Mouse (Mus musculus): ENCODE data around the gene Acan. TPM values are rescaled to one million over a fixed set of nuclear protein-coding genes. Genes with fewer than 3 reads are reported as not detected.

Acan gene
- under 1 TPM; 0.20 to 0.29 TPM for total RNA-seq (2021)

DNA sequence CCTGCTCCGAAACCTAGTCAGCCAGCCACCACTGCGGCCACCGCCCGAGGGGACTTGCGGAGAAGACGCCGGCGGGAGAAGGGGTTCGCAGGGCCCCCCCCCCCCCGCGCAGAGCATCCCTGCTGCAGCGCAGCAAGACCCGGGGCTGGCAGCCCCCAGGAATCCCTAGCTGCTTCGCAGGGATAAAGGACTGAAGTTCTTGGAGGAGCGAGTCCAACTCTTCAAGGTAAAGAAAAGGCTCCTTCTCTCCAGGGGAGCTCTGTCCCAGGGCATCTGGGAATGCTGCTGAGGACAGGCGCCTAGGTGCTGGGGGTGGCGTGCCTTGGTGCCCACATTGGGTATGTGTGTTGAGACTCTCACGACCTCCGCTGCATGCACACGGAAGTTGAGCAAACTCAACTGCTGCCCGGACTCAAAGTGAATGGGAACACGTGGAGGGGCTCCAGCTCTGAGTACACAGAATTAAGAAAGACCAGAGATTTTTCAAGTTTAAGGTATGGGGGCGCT, at the start of gene Acan:
TSS of gene Acan (plus strand) at position 101 of the 507 bp plus-strand sequence.
- DNase-seq (ENCODE audit: low spot score), result no peak
- intact Hi-C loops (cut with DNase I), result no loop called here

DNA sequence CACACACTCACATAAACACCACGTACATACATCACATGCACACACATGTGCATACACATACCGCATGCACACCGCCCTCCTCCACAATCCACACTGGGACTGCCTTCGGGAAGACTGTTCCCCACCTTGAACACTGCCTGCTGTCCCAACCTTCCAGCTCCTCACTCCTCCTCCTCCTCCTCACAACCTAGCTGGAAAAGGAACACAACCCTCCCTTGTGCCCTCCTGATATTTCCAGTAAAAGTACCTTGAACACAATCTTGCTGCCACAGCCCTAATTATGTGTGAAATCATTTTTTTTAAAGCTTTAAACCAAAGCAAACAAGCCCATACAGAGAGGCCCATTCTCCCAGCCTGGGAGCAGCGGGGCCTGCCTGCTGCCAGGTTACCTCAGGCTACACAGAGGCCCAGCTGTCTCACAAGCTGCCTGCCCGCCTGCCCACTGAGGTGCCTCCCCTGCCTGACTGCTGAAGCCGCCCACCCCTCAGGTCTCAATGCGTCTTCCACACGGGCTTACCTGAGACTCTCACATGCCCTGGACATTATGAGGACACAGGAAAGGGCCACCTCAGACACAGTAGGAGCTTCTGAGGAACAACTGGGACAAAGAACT, 31.9 kb upstream of the Acan start:
- no peak for DNase-seq (ENCODE audit: low spot score)
- intact Hi-C loops (cut with DNase I), result no loop called here

DNA sequence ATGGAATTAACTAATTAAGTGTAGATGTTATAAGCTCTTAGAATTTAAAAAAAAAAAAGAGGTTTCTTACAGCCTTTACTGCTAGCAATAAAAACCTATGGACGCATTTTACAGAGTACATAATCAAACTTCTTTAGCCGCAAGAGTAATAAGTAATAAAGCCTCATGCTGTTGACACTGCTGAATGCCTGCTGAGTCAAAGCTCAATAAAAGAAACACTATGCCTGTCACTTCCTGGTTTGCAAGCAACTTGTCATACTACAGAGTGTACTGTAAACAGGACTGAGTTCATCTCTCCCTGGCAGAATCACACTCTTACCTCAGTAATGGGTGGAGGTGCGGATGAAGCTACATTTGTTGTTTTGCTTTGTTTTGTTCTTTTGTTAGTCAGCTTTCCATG, 24.1 kb upstream of the Acan start:
- DNase-seq (ENCODE audit: low spot score), result no peak
- intact Hi-C loops (cut with DNase I), result no loop called here

DNA sequence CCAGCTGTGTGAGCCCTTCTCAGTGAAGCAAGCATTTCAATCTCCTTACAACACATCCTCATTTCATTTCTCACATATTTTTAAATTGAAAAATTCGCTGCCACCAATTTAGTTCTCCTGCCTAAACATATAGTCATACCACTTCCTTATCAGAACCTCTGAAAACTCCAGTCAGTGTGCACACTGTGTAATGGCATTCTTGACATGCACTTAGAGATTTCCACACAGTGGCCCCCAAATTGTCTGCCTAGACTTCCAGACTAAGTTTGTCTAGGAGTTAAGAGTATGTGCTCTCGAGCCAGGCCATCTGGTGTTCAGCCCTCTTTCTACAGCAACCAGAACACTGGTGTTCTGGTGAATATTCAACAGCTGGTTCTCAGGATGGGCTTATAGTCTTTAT, 19.5 kb upstream of the Acan start:
- intact Hi-C loops (cut with DNase I), result no loop called here
- no peak for DNase-seq (ENCODE audit: low spot score)

DNA sequence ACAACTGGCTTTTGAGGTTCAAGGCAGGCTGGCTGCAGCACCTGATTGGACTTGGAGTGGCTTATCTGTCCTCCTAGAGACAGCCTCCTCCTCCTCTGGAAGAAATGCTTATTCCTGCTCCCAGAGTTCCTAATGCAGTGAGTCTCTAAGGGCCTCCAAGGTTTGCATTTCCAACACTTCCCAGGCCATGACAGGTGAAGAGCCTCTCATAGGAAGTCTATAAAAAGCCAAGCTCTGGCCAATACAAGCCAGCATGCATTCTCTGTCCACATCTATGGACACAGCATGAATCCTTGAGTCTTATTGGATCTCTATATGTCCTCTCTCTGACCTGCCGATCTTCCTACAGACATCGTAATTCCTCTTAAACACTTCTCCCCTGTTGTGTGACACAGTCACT, 18.8 kb upstream of the Acan start:
- no peak for DNase-seq (ENCODE audit: low spot score)
- intact Hi-C loops (cut with DNase I), result no loop called here

DNA sequence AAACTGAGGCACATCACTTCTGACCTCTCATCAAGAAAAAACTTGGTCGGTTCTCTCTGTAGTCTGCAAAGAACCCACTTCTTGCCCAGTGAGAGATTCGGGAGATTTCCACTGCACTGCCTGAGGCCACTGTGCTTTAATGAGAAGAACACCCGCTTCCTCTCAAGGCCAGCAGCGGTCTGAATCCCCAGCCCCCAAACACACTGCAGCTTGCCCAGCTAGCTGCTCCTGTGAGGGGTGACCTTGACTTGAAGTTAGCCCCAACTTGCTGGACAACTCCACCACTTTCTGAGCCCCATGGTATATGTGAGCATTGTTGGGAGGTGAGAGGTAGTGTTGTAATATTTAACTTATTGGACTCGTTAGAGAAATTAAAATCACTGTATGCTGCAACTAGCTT, 1.2 kb upstream of the Acan start:
- intact Hi-C loops (cut with DNase I), result no loop called here
- no peak for DNase-seq (ENCODE audit: low spot score)

DNA sequence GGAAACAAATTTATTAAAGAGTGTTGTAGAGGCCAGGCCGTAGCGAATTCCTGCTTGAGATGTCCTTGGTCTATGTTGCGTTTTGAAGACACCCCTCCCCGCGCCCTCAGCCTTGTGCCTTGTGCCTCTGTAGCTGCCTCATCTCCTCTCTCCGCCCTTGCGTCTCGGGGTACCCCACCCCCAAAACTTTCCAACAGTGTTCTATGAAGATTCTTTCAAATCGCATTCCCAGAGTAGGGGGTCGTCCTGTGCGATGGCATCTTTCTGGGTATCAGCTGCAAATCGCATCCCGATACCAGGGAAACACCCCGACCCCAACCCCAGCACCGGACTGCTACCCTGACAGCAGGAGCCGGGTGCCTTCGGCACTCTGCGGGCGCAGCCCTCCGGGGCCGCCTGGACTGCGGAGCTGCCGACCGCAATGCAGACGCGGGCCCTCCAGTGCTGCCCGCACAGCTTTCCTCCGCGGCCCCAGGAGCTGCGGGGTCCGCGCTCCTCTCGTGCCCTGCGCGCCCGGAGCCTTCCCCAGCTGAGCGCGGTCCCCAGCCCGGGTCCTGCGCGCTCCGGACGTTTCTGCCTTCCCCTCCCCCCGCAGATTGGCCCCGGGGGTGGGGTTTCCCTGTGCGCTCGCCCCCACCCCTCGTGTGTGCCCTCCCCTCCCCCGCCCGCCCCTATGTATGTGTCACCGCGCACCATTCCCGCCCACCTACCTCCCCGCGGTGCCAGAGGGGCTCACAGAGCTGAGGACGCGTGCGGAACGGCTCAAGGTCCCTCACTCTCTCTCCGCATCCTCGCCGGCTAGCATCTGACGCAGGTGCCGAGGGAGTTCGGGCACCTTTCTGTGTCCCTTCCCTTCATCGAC, 531 bp upstream of the Acan start:
- DNase-seq (ENCODE audit: low spot score), result no peak
- intact Hi-C loops (cut with DNase I), result no loop called here

DNA sequence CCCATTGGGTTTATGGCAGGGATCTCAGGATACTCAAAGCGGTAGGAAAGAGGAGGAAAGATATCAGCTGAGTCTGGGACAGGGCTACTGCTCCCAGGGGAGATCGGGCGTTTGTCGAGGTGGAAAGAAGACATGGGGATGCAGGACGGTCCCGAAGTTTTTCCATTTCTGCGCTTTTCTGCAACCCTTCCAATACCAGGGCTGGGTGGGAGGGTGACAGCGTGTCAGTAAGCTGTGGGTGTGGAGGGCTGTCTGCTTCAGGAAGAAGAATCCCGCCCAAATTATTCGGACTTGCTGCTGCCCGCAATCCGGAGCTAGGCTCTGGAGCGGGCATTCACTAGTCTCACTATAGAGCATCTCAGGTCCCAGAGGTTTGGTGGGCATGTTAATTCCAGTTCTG, 828 bp downstream of the Acan start:
- intact Hi-C loops (cut with DNase I), result no loop called here

DNA sequence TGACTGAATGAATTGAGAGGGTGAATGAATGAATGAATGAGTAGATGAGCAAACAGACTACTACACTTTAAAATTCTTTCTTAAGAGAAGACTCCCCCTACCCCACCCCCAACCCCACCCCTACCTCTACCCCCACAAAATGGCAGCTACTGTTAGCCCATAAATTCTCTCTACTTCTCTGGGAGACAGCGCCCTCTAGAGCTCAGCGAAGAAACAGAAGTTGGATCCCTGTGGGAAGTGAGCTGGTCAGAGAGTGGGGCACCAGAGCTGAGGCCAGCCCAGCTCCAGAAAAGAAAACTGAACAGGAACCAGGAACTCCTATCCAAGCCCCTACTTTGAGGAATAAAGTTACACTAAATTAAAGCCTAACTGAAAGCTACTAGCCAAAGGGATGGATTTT, 5.3 kb downstream of the Acan start:
- DNase-seq (ENCODE audit: low spot score), result no peak
- intact Hi-C loops (cut with DNase I), result no loop called here

More for the DNA sequence above, 828 bp downstream of the Acan start:
- DNase-seq (ENCODE audit: low spot score), result no peak

DNA sequence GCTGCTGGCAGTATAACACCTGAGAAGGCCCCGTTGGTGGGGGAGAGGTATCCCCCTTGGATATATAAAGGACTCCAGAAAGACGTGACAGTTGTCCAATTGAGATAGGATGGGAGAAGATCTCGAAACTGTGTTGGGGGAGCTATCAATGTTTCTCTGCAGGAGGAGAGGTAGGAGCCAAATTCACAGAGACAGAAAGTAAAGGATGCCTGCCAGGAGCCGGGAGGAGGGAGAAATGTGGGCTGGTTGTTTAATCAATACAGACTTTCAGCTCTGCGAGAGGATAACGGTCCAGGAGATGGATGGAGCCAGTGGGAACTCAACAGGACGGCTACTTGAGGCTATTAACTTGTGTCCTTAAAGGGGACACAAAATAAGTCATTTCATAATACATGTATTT, 14.2 kb downstream of the Acan start:
- intact Hi-C loops (cut with DNase I), result no loop called here
- no peak for DNase-seq (ENCODE audit: low spot score)

DNA sequence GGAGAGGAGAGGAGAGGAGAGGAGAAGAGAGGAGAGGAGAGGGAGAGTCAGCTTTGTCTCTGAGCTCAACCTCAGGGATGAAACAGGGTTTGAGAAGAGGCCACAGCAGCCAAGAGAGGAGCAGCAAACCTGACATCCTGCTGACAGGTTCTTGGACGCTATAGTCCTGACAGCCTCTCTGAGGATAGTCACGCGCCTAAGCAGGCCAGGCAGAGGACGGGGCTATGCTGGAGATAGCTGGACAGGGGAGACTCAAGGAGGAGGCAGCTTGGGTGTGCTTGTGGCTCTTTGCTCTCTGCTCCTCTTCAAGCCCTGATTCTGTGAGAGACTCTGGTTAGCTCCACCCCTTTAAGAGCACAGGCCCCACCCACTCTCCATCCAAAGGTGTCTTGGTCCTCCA, 14.9 kb downstream of the Acan start:
- intact Hi-C loops (cut with DNase I), result no loop called here
- DNase-seq (ENCODE audit: low spot score), result no peak

DNA sequence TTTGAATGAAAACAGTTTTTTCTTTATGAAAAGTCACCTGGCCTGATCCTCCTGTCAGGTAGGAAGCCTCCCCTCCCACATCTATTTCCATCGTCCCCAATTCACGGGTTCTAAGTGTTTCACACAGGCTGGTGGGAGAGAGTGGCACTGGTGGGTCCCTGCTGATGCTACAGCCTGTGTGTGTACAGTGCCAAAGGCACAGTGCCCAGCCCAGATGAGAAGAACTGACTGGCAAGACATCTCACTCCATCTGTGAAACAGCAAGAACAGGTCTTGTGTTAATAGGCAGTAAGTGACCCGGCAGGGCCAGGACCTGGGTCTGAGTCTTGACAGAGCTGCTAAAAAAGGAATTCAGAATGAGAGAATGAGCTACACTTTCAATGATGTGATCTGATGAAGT, 25.9 kb downstream of the Acan start:
- no peak for DNase-seq (ENCODE audit: low spot score)
- intact Hi-C loops (cut with DNase I), result no loop called here

DNA sequence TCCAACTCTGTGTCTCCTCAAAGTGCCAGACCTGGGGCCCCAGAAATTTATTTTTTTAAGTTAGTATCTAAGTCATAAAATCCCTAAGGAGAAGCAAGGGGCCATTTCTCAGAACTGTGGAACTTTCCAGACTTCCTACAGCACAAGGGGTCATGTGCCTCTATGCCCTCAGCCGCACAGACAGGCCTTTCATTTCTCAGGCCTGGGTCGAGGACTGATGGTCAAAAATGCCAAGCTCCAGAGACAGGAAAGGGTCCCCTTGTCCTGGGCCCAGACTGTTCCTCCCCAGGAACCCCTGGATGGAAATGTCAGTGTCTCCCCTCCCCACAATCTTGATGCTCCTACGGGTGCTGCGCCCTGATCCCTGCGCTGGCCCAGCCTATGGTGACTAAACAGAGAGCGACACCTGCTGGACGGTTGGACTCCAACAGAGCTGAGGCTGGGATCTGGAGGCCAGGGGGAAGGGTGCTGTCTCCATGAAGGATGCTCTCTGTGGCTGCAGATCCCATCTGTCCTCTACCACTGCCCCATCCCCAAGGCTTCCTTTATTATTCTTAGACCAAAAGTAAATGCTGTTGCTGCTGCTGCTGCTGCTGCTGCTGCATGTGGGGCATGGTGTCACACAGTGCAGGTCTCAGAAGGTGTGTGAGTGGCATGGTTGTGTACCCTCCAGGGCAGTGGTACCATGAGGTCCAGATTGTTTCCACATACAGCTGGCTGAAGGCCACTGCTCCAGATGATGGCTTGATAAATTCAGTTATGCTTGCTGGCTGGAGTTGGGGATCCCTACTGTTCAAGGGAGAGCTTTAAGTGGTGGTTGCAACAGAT, 27.5 kb downstream of the Acan start:
- intact Hi-C loops (cut with DNase I), result loop anchor here (1.0 to 10.0 kb wide), 2 partner anchors 156 to 286 kb away; no protein-coding TSS in a partner anchor
- DNase-seq (ENCODE audit: low spot score), result no peak

DNA sequence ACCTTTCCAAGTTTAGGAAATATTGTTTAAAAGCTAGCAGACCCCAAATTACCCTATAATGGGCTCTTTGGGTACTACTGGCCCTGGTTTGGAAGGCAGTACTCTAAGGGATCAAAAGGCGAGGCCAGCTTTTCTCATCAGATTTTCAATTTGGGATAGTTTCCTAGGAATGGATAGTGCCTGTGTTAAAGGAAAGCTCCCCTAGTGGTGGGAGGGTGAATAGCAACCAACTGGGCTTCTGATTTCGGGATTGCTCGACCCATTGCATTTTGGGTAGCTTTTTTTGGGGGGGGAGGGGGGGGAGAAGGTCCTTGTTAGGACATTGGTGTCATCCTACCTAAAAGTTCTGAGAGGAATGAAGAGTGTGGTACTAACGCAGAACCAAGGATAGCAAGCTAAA, 35.8 kb downstream of the Acan start:
- intact Hi-C loops (cut with DNase I), result loop anchor here (10.0 kb wide), 1 partner anchor 294 kb away; no protein-coding TSS in a partner anchor
- no peak for DNase-seq (ENCODE audit: low spot score)

DNA sequence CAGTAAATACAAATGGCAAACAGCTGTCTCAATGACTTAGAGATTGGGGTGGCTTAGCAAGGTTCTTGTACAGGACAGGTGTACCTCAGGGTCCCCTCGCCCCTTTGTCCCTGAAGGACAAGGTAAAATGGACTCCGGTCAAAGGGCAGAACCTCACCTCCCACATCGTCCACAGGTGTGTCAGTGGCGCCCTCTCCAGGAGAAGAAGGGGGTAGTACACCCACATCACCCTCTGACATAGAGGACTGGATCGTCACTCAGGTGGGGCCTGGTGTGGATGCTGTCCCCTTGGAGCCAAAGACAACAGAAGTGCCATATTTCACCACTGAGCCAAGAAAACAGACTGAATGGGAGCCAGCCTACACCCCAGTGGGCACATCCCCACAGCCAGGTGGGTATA, 43.2 kb downstream of the Acan start:
- intact Hi-C loops (cut with DNase I), result no loop called here
- no peak for DNase-seq (ENCODE audit: low spot score)

DNA sequence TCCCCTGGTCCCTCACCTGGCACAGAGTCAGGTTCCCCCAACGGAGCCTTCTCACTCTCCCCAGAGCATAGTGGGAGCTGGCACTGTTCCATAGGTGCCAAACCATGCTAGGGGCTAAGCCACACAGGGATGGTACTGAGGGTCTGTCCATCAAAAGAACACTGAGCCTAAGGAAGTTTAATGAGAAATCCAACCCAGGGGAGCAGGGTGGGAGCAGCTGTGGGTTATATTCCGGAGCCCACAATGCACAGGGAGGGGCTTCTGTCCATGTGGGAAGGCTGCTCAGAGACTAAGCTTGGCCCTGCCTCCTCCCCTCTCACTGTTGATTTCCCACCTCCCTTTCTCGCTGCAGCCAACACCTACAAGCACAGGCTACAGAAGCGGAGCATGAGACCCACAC, 60.6 kb downstream of the Acan start:
- intact Hi-C loops (cut with DNase I), result no loop called here
- DNase-seq (ENCODE audit: low spot score), result no peak

DNA sequence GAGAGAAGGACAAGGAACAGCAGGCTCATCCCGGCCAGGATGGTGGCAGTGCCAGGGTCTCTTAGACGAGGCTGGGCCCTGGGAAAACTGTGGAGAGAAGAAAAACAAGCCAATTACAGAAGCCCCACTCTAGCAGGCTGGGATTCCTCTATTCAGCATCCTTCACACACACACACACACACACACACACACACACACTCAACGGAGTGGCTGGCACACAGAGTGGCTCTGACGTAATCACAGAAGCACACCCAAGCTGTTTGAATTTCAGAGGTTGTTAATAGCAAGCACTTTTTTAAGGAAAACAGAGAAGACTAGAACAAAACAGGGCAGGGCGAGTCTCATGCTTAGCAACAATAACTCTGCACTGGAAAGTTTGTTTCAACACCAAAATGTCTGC, 70.2 kb downstream of the Acan start:
- intact Hi-C loops (cut with DNase I), result no loop called here
- DNase-seq (ENCODE audit: low spot score), result no peak

DNA sequence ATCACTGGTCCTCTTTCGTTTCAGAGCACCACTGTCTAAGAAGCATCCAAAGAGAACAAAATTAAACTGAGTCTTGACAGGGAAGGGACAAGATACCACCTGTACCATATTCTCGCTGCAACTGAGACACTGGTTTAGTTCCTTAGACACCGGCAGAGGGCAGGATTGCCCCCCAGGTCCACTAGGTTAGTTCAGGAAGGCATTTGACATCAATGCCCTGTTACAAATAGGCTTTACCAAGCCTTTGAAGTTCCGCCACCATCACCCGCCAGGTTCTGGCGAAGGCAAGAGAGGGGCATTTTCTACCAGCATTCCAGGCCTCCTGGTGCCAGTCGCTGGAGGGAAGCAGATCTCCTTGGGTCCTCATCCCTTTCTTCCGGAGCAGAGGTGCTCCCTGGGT, 76.6 kb downstream of the Acan start:
- intact Hi-C loops (cut with DNase I), result no loop called here

DNA sequence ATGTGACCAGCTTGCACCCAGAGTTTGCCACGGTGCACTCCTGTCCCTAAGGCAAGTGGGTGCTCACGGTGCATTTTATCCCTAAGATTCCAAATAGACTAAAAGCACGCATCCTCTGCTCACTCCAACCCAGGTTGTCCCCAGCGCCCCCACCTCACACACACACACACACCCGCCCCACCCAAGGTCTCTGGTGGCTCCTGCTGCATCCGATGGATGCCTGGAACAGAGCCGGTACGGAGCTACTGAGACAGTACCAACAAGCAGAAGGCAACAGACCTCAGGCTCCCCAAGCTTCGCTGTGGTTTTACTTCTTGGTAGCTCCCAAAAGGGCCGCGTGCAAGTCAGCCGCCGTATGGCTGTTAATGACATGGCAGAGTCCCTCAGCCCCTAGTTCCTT, 77.1 kb downstream of the Acan start:
- DNase-seq (ENCODE audit: low spot score), result no peak
- intact Hi-C loops (cut with DNase I), result no loop called here

More for the DNA sequence above, 76.6 kb downstream of the Acan start:
- DNase-seq (ENCODE audit: low spot score), result no peak

DNA sequence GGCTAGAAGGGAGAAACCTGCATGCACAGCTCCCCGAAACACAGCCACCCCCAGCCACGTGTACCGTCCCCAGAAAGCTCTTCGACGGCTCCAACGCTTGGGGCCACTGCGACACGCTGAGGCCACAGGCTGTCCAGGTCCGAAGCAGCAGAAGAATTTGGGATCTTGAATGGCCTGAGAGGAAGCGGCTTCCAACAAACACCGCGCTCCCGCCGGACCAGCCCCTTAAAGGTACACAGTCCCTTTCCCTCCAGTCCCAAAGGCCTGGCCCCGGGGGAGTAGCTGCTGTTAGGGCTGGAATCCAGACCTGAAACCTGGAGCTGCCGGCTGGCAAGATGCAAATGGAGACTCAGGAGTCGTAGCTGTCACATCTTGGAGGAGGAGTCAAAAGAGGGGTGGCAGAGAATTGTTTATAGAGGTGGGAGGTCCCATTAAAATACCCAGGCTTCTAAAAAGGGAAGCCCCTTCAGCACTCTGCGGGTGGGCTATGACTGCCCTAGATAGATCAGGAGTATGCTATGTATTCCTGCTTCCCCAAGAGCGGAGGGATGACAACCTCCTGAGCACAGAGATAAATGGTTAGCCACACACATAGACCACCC, 77.7 kb downstream of the Acan start, which contains the start of gene Hapln3:
TSS of gene Hapln3 (minus strand) at position 176 of the 602 bp plus-strand sequence.
- intact Hi-C loops (cut with DNase I), result no loop called here
- DNase-seq (ENCODE audit: low spot score), result no peak

Data from heart, postnatal 25 days (tissue).